Mouse (Mus musculus) urinary bladder, postnatal 36 days (tissue): Measurements from ENCODE around the gene Tra2b.
A peak's percentile ranks its signal among the peaks of the same experiment; 100 is the strongest.
"Not testable (repeated sequence)": the region's sequence is repeated elsewhere in the genome, so short reads cannot be mapped to it uniquely, and the experiment has no call there.

Source experiments
- DNase-seq, 2 experiments: peaks; one replicate each; pipeline ENCODE4 v3.0.0; 2022; ENCODE audit warnings: low spot score in 2 of 2, mixed read lengths in 1 of 2

The Tra2b gene

DNA sequence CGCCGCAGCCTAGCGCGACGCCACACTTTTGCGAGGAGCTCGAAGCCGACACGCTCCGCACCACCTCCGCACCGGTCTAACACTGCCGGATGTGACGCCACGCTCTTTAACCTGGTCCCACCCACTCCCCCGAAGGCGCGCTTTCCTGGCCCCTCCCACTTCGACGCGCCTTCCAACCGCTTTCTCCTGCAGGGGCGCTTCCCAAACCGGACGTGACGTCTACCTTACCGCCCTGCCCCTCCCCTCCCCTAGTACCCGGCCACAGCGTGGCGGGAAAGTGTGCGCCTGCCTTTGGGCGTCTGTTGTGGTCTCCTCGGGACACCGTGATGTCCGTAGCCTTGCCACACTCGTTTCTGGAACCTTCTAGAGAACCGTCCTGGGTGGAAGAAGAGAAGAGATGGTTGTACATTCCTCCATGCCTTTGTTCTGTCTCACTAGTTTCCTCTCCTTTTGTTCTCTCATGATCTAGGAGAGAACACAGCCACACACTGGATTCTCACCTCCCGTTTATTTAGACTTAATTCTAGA lies at the start of gene Tra2b:
Gene Tra2b, minus strand, starts transcription at position 157 of the 528 bp plus-strand sequence.
- DNase-seq: peak; percentile 93 to 97

DNA sequence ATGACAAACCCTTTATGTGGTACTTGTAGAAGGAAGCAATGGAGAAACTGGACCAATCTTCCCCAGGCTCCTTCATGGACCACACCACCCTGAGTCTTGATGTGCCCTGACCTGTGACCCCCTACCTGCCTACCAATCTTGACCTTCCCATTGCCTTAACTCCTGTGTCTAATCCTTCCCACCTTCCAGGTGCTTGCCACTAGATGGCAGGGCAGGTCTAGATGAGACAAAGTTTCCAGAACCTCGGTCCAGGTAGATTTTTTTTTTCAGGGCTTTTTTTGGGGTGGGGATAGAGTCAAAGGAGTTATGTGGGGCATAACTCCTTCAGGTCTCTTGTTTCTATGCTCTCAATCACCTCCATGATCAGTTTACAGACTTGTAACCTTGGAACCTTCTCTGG lies 44.8 kb upstream of the Tra2b start:
- peak; percentile 30 to 36 for DNase-seq

DNA sequence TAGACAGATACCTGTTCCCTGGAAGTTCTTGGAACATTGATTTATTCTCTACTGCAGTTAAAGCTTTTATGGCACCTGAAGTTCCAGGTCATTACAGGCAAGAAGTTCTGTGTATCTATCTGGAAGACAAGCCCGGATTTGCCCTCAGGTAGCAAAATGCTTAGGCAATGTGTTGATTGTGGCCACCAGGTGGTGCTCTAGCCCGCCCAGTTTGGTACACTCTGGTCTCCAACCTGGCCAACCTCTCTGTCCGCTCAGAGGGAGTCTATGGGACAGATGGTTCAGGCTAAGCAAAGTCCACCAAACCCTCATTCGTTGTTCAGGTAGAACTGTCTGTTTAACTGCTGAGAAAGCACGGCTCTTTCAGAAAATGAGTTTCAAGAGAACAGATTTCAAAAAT lies 36.8 kb upstream of the Tra2b start:
- DNase-seq: peak; percentile 68 to 78

DNA sequence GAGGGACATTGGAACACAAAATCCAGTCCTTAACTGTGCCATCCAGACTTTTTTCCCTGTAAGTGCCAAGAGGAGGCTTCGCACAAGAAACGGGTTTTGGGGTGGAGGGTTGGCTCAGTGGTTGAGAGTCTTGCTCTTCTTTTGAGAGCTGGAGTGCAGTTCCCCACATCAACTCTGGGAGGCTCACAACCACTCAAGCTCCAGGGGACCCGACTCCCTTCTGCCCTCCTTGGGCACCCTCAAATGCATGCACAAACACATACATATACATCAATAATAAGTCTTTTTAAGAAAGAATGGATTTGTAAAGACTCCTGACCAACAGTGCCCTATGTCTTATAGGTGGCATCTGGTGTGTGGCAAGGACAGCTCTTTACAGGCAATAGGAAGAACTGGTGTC lies 35.6 kb upstream of the Tra2b start:
- no peak for DNase-seq

DNA sequence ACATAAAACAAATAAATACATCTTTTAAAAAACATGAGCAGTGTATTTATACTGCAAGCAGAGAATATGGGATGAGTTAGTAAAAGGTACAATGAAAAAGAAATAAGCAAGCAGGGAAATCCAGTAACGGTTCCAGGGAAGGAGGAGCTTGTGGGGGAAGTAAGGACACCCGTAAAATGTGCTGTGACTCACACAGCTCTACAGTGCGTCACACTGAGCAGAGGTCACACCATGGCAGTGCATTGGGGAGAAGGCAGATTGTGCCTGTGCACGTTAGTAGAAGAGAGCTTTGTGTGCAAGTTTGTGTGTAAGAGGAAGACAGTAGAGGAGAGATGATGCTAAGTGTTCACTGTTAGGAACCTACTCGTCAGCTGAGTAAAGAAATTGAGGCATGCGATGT lies 31.1 kb upstream of the Tra2b start:
- no peak for DNase-seq

DNA sequence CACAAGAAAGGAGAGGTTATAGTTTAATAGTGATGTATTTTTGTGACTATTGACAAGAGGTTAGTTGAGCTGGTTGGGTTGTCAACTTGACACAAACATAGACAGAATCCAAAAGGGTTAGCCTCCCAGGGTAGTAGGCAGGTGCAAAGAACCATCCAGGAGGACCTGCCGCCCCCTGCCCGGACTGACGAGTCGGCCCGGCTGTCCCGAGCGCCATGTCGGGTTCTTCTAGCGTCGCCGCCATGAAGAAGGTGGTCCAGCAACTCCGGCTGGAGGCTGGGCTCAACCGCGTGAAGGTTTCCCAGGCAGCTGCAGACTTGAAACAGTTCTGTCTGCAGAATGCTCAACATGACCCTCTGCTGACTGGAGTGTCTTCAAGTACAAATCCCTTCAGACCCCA lies 29.0 kb upstream of the Tra2b start:
- not testable (repeated sequence) for DNase-seq

DNA sequence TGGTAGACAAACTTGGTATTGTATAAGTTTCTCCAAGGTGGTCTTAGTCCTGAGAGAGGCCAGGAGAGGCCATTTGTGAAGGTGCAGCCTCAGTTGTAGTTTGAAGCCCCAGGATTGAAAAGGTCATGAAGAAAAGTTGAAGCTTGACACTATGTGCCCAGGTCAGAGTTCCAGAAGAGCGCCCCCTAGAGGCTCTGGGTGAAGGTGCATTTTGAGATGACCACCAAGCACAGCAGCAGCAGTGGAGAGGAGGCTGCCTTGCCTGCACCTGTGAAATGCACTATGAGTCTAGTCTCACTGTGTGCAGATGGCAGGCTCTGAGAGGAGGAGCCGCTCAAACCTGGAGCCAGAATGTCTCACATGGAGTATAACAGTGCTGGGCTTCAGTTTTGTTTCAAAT lies 27.8 kb upstream of the Tra2b start:
- no peak for DNase-seq

DNA sequence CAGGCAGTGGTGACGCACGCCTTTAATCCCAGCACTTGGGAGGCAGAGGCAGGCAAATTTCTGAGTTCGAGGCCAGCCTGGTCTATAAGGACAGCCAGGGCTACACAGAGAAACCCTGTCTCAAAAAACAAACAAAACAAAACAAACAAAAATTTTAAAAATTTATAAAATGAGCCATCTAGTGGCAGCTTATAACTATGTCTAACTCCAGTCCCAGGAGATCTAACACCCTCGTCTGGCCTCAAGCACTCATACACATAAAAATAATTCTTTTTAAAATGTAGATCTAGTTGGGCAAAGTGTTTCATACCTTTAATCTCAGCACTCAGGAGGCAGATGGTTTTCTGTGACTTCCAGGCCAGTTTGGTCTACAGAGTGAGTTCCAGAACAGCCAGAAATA lies 26.6 kb upstream of the Tra2b start:
- DNase-seq: no peak

DNA sequence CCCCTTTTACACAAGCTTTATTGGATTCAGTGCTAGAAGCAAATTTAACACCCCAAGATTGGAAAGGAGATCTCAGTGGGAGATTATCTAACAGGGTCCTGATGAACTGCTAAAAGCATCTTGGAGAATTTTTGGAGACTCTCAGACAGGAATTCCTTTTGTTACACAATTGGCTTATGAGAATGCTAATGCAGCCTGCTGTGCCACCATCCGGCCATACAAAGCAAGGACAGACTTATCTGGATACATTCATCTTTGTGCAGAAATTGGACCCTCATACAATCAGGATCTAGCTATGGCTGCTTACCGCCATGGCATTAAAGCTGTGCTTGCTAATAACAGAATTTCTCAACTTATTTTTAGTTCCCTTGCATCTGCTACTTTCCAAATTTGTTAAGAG lies 23.8 kb upstream of the Tra2b start:
- DNase-seq: no peak

DNA sequence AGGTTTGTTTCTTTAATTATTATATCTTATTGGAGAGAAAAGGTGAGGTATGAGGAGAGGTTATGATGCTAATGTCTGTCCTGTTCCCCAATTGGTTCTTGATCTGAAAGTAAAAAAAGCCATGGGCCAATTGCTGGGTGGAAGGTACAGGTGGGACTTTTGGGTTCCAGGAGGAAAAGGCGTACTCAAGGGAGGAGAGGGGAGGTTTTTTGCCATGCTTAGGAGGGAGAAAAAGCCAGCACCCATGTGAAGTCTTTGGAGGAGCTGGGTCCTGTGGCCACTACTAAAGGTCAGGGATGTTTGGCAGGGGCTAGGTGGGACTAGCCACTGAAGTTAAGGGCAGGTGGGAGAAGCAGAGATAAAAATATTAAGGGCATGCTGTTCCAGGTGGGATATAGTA lies 21.2 kb upstream of the Tra2b start:
- DNase-seq: no peak

DNA sequence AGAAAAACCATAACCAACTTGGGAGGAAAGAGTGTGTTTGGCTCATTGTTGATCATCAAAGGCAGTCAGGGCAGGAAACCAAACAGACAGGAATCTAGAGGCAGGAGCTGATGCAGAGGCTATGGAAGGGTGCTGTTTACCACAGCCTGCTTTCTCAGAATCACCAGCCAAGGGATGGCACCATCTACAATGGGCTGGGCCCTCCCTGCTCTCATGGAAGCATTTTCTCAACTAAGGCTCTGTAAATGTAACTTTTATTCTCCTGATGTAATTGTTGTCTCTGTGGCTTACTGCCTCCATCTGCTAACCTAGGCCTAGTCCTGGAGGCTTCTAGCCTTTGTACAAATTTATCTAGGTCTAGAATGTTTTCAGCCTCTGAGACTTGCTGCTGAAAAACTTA lies 10.7 kb upstream of the Tra2b start:
- DNase-seq: no peak

DNA sequence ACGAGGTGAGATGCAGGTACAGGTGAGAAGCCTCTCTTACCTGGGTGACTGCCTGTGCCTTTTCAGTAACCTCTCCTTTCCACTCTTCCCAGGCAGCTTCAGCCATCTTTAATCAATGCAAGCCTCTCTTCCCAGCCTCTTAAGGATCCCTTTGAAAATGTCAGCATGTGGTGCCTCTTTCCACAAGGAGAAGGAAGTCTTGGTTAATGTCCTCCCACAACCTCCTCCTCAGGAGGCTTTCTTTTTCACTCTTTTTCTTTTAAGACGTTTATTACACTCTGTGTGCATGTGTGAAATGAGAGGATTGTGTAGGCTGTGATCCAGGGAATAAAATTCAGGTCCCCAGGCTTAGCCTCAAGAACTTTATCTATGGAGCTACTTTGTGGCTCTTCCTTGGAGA lies 9.3 kb upstream of the Tra2b start:
- no peak for DNase-seq

DNA sequence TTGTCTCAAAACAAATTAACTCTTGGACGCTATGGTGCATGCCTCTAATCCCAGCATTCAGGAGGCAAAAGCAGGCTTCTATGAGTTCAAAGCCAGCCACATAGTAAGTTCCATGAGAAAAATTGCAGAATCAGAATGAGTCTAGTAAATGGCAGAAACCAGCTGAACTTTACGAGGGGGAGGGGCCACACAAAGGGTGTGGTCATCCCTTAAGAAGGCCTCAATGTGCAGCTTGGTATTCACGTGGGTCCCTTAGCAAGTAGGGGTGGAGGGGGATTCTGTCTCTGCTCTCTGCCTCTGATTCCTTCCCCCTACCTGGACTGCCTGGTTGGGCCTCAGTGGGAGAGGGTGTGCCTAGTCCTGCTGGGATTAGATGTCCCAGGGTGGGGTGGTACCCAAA lies 4.7 kb upstream of the Tra2b start:
- DNase-seq: no peak

DNA sequence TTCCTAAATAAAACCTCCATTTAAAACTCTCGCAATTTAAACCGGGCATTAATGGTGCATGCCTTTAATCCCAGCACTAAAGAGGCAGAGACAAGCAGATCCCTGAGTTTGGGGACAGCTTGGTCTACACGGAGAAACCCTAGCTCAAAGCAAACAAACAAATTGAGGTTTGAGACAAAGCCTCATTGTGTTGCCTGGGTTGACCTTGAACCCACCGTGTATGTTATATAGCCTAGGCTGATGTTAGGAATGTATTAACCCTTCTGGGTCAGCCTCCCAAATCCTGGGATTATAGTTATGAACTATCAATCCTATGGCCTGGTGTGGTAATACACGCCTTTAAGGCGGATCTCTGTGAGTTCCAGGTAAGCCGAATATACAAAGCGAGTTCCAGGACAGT lies 579 bp upstream of the Tra2b start:
- DNase-seq: no peak

DNA sequence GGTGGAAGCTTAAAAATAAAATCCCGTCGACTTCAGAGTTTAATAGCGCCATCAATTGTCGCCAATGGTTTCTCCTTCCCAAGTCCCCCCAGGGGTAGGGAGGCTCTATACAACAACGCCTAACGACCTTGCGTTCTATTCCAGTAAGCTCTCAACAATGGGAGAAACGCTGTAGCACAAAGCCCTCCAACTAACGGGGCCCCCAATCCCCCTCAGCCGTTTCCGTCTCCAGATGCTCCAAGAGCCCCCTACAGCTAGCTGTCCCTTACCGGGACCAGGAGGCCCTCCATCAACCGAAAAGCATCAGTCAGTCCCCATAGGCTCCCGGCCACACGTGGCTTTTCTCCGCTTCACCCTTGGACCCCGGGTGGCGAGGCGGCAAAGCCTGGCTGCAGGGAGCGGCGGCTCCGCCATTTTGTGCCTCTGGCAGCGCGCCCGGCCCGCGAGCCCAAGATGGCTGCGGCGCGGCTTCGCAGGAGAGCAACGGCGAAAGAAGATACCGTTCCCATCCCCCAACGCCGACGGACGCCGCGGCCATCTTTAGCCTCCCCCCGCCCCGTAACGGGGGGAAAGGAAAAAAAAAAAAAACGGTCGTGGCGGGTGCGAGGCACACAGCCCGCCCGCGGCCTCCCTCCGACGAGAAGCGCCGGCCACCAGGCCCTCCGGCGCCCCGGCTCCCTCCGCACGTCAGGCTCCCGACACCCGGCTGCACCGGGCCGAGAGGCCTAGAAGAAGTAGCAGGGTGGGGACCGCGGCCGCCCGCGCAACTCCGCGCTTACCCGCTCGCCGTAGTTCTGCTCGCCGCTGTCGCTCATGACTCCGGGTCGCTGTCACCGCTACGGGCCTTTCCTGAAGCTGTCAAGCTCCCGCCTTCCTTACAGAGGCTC lies 600 bp downstream of the Tra2b start:
- peak; percentile 70 to 82 for DNase-seq

DNA sequence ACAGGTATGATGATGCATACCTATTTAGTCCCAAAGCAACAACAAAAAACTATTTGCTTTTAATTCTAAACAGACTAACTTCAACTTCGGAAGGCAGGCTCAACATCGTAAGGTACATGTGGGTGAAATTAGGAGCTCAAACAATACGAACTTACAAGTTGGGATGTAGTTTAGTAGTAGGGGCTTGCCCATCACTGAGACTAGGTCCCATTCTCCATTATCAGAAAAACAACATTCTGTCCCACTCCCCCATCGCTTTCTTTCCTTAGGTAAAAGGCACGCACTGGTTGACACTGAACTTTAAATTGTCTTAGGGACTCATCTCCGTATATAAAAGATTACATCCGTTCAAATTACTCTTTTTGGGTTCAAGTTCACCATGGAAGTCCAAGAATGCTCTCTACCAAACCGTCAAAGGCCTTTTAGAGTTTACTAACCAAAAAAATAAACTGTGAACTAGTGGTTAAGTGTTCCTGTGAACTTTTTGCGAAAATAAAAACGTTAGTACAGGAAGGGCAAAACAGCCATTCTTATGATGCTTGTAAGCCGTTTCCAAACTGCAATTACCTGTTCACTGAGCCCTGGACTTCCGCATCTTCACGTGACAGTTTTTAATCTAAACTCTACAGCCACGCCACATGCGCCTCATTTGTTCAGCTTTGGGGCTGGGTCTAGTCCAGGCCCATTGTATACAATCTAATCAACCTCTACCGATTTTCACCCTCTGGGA lies 1.4 kb downstream of the Tra2b start:
- peak in 1 of 2 experiments; percentile 22 for DNase-seq

DNA sequence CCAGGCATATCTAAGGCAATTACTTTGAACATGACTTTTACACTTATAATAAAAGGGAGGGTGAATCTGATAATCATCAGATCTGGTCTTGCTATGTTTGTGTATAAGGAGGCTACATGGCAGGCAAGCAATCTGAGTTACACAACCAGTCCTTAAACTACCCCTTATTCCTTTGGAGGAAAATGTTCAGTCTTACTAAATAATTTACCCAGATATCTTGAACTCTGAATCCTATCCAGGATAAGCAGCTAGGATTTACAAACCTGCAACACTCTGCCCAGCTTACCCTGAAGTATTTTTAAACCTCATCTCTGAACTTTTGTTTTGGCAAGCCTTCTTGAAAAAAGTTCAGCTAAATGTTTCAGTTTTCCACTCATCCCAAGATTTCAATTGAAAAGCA lies 2.7 kb downstream of the Tra2b start:
- no peak for DNase-seq

DNA sequence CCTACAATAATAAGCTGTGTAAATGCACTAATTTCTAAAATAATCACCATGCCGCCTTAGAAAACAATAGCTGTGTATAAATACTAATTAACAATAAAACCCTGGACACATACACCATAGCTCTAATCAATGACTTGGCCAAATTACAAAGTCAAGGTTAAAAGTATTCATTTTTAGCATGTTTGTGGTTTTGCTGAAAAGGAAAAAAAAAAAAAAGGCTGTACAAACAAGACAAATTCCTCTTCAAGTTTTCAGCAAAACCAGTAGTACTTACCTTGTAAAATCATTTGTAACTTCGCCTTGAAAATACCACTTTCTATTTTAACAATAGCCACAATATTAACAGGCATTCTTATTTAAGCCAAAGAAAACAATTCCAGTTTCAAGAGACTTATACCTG lies 4.2 kb downstream of the Tra2b start:
- DNase-seq: no peak

DNA sequence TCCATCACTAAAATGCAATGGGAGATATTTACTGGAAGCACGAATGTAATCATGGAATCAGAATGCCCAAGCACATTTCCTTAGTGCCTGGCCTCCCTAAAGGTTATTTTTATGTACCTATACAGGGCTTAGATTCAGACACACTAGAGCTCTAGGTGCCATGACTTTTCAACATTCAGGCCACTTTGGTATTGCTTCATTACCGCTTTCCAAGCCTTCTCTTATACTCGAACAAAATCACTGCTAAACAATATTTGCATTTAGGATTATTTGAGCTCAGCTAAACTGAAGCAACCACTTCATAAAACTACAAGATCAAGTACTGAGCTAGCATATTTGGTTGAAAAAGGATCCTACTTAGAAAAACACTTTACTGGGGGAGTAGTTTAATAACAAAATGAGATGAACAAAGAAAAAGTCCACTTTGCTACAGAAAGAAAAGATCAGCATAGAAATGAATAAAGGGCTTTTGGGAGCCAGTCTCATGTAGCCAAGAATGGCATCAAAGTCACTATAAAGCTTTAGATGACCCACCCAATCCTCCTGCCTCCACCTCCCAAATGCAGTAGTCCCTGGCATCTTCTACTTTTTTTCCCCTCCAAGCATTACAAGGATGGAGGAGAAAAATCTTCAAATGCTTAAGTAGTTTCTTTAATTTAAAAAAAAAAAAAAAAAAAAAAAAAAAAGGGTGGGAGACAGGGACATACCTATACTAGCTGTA lies 5.2 kb downstream of the Tra2b start:
- no peak for DNase-seq

DNA sequence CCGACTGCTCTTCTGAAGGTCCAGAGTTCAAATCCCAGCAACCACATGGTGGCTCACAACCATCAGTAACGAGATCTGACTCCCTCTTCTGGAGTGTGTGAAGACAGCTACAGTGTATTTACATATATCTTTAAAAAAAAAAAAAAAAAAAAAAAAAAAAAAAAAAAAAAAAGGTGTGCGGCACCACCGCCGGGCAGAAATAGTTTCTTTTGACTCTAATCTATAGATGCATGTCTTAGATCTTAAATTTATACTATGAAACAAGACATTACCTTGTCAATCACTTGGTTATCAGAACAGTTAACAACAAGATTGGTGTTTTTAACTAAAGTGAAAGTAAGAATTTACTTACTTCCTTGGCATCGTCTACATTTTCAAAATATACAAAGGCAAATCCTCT lies 13.6 kb downstream of the Tra2b start:
- not testable (repeated sequence) for DNase-seq

DNA sequence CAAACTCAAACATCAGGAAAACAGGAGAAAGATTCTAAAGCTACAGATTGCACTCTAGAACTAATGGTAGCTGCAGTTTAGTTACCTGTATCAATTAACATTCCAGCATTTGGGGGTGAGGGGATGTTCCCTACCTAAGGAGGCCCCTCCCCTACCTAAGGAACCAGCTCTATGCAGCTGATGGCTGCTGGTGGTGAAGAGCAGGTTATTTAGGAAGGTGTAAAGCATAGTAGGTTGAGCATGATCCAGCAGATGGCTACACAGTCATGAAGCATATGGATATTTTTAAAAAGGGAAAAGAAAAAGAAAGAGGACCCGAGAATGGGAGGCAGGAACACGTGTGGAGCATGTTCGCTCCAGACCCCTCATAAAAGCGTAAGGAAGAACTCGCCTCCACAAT lies 15.5 kb downstream of the Tra2b start:
- no peak for DNase-seq

DNA sequence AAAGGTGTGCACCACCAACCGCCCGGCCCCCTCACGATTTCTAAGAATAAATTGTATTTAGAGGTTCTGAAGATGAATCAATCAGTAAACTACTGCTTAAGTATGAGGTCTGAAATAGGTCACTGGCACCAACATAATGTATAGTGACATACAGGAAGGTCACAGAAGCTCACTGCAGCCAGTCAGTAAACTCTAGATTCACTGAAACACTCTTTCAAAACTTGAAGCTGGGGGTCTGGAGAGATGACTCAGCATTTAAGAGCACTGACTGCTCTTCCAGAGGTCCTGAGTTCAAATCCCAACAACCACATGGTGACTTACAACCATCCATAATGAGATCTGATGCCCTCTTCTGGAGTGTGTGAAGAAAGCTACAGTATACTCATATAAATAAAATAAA lies 16.1 kb downstream of the Tra2b start:
- no peak for DNase-seq
